Mouse (Mus musculus) olfactory bulb, adult 2 months (tissue): ENCODE results near the gene Csf2rb2. TPM values are rescaled to one million over a fixed set of nuclear protein-coding genes. Genes with fewer than 3 reads are reported as not detected.
"Not testable (repeated sequence)": the region's sequence is repeated elsewhere in the genome, so short reads cannot be mapped to it uniquely, and the experiment has no call there.

Experiments used
- H3K27ac ChIP-seq: fragments of 200-500 bp; 2 replicates; pipeline ENCODE4 v1.5.1; 2012; ENCODE audit warnings: low read depth, low read length; ENCODE audit not compliant: insufficient read depth
- H3K4me1 ChIP-seq: fragments of 200-500 bp; 2 replicates; pipeline ENCODE4 v1.6.1; 2012; ENCODE audit warnings: low read length; ENCODE audit not compliant: control insufficient read depth, insufficient read depth
- H3K4me3 ChIP-seq: fragments of 200-500 bp; 2 replicates; pipeline ENCODE4 v1.5.1; 2012; ENCODE audit warnings: mild to moderate bottlenecking, low read depth, low read length, moderate library complexity; ENCODE audit not compliant: insufficient read depth
- CTCF ChIP-seq: fragments of 200-500 bp; IDR thresholded peaks from 2 replicates; pipeline ENCODE4 v1.5.1; 2012; ENCODE audit warnings: low read depth, mild to moderate bottlenecking, low read length, moderate library complexity; ENCODE audit not compliant: insufficient read depth
- POLR2A ChIP-seq: fragments of 200-500 bp; IDR thresholded peaks from 2 replicates; pipeline ENCODE4 v1.6.1; 2012; ENCODE audit warnings: mild to moderate bottlenecking, low read depth, low read length, moderate library complexity; ENCODE audit not compliant: insufficient read depth
- WGBS: fragments of 180-500 bp; shearing (Covaris S2); methylation state at CpG from one replicate; pipeline ENCODE4 v1.1.7; 2018; 5-methylcytosine and 5-hydroxymethylcytosine counted together
- polyA plus RNA-seq: library from polyadenylated mRNA; stranded (reverse); fragments of >200 nt; gene quantifications from 2 replicates; pipeline ENCODE4 v1.2.4, GENCODE M21; 2012; ENCODE audit warnings: low replicate concordance; ENCODE audit not compliant: missing spikeins, insufficient read depth, insufficient read length

Csf2rb2 gene
- polyA plus RNA-seq, 1 experiment: not detected

DNA sequence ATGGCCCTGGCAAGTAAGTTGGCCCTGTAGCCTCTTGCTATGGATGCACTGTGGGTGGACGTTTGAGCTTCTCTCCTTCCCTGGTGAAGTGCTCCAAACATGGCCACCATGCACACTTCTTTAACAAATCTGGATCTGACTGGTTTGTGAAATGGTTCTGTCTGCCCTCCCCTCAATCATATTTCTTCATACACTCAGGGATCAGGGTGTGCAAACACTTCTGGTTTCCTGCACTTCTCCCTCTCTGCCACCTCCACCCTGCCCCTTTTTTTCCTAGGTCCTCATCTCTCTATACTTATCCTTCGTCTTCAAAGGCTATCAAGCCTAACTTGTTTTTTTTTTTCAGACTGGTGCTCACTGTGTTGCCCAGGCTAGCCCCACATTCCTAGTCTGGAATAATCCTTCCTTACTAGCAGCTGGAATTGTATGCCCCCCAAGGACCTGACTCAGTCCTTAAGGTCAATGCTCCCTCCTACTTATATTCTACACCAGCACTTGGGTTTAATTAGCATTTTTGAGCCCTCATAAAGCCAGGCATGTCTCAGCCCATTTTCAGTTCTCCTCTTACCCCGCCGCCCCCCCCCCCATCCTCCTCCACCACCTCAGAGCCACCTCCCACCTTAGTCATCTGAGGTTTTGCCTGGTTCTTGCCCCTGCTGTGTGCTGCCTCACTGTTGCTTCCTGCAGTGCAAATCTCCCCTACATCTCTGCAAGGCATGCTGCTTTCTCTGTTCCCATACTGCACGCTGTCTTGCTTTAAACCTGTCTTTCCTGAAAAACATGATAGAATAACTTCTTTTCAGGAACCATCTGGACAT is 26.2 kb upstream of the Csf2rb2 start:
- Histone ChIP-seq H3K4me1 (no peaks in the 10 kb centered on the region), H3K27ac (no peak overlapping the region), H3K4me3 (no peak overlapping the region)
- no peak for TF ChIP-seq CTCF
- TF ChIP-seq POLR2A: no peak
- 68% methylated on average over 5 of the region's 5 CpGs for WGBS

DNA sequence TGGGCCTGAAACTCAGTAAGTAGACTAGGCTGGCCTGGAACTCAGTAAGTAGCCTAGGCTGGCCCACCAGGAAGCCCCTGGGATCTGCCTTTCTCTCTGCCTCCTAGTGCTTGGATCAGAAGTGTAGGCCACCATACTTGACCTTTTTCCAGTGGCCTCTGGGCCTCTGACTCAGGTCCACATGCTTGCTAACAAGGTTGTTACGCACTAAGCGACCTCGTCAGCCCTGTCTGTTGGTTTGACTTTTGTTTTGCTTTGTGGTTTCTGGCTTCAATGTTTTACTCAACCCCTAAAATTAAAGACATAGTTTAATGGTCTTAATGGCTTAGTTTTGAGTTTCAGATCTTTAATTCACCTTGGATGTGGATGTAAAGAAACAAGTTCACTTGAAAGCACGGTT is 25.2 kb upstream of the Csf2rb2 start:
- no peak for TF ChIP-seq CTCF
- no peak for TF ChIP-seq POLR2A
- Histone ChIP-seq H3K27ac (no peak overlapping the region), H3K4me1 (no peaks in the 10 kb centered on the region), H3K4me3 (no peak overlapping the region)
- WGBS: 90% methylated on average over 4 of the region's 4 CpGs

DNA sequence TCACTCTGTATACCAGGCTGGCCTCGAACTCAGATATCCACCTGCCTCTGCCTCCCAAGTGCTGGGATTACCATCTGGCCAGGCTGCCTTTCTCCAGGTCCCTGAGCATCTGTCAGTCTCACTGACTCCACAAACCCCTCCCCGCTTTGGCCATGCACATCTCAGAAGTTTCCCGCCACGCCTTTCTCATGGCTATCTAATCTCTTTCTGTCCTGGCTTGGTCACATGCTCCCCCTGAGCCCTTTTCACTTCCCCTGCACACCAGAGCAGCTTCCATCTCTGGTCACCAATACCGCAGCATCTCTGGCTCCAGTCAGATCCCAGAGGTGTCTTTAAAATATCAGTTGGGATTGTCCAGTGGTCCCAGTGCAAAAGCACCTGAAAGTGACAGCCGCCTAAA is 24.5 kb upstream of the Csf2rb2 start:
- 95% methylated on average over 6 of the region's 6 CpGs for WGBS
- H3K4me3 ChIP-seq, H3K4me1 ChIP-seq, H3K27ac ChIP-seq: not testable (repeated sequence)

DNA sequence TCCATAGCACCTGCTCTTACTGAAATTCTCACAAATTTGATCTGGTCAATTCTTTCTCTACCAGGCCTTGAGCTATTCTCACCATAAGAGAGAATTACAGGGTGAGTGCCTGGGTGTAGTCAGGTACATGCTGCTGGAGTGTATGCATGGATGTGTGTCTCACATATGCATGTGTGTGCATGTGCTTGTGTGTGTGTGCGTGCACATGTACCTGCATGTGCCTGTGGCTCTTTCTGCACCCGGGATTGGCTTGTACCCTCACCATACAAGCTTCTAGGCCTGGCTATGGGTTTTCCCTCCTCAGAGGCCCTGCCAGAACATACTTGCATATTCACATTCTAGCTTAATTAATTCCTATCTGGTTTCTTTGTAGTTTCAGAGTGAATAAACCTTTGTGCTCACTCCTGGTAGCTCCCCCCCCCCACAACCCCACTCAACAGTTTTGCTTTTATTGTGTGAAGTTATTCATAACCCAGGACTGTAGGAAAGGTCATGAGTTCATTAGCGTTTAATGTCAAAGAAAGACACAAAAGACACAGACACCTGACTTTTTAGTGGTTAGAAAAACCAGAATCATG is 23.1 kb upstream of the Csf2rb2 start:
- no peaks in the 10 kb centered on the region for H3K4me1 ChIP-seq
- no peak for TF ChIP-seq CTCF
- H3K27ac ChIP-seq: no peak overlapping the region
- no peak overlapping the region for H3K4me3 ChIP-seq
- 59% methylated on average over 3 of the region's 3 CpGs for WGBS

DNA sequence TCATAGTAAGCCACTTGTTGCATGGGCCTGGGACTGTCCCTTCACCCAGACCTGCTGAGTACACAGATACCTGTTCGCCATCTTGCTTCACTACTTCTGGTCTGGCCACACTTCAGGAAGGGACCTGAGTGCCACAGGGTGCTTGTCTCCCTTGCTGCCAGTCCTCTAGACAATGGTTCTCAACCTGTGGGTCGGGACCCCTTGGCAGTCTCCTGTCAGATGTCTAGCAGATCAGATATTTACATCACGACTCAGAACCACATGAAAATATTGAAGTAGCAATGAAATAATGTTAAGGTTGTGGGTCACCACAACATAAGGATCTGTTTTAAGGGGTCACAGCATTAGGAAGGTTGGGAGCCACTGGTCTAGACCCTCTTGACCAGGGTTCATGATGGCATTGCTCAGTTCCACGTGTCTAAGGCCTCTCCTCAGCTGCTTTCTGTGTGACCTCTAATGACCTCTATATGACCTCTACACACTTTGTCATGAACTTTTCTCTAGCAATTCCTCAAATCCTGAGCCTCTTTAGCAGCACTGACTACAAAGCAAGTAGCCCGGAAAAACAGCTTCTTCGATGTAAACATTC is 22.3 kb upstream of the Csf2rb2 start:
- not testable (repeated sequence) for H3K27ac ChIP-seq, H3K4me3 ChIP-seq, H3K4me1 ChIP-seq
- 84% methylated on average over 6 of the region's 6 CpGs for WGBS

DNA sequence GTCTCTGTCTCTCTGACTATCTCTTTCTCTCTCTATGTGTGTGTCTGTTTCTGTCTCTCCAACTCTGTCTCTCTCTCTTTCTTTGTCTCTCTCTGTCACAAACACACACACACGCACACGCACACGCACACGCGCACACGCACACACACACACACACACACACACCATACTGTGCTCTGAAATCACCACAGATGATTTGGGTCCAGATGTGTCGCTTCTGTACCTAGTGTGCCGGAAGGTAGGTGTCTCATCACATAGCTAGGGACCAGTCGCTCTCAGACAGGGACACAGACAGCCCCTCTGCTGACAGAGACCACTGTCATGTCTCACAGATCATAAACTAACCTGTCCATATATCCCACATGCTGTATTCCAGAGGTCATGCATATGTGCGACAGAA is 21.2 kb upstream of the Csf2rb2 start:
- TF ChIP-seq CTCF (no peak), POLR2A (no peak)
- Histone ChIP-seq H3K4me1 (no peaks in the 10 kb centered on the region), H3K27ac (no peak overlapping the region), H3K4me3 (no peak overlapping the region)
- WGBS: 91% methylated on average over 10 of the region's 10 CpGs

DNA sequence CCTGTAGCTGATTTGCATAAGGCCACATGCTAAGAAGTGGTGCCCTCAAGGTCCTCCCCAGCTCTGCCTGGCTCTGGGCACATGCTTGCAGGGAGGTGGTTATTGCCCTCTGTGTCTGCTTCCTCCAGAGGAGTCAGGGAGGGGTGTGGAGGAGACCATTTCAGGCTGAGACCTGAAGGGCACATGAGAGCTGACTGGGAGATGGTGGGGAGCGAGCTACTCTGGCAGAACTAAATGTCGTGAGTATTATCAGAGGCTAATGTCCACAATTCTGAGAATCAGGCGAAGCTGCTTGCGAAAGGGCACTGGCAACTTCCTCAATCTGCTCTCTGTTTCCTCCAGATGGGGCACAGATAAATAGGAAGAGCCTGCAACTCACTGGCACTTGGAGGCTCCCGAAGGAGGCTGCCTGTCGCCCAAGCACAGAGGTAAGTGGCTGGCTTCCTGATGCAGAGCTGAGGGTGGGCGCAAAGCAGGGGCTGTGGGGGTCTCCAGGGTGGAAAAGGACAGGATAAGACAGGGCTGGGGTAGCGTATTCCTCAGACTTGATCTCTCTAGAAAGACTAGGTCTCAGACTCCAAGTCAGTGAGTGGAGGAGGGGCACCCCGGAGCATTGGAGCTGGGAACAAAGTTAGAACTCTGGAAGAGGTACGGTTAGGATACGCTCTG is 20.3 kb upstream of the Csf2rb2 start, which contains the start of gene Csf2rb:
Gene Csf2rb (plus strand): TSS at position 82 of the 669 bp plus-strand sequence.
- WGBS: 87% methylated on average over 11 of the region's 11 CpGs
- peaks cover 3% of the 10 kb centered on the region; the same call in 1 of the 2 replicates for H3K4me1 ChIP-seq
- H3K4me3 ChIP-seq: no peak within 1 kb of the TSS
- no peak for TF ChIP-seq POLR2A
- TF ChIP-seq CTCF: no peak
- H3K27ac ChIP-seq: no peak within 1 kb of the TSS

DNA sequence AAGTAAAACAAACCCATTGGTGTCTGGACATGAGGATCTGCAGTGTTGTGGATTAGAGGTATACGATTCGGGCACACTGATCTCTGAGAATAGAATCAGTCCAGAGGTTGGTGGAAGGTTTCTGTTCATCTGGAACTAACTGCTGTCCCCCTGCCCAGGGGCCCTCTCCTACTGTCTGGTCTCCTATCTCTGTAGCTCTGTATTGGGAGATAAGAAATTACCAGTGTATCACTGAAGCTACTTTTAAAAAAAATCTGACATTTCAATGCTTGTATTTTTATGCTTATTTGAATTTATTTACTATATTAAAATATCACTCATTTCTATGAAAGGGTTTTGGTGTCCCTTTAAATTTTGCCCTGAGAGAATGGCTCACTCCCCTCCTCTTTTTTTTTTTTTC is 18.8 kb upstream of the Csf2rb2 start:
- 92% methylated on average over 2 of the region's 2 CpGs for whole genome bisulfite sequencing
- no peak overlapping the region for H3K4me3 ChIP-seq
- H3K27ac ChIP-seq: no peak overlapping the region
- peaks cover 3% of the 10 kb centered on the region; the same call in 1 of the 2 replicates for H3K4me1 ChIP-seq
- TF ChIP-seq POLR2A (no peak), CTCF (no peak)

DNA sequence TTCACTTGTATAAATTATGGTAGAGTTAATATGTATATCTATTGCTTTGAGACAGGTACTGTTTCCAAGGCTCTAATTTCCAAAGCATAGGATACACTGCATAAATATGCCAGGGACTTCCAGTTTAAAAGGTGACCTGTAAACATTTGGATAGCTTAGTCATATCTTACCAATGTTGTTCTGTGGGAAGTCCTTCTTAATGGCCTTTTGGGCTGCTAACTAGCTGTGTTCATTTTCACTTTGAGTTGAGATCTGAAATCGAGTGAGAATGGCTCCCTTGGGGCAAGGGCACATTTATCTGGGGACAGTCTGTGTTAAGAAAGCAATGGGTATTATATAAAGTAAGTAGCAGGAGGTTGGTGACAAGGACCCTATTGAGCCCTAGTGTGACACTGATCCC is 17.8 kb upstream of the Csf2rb2 start:
- WGBS: 67% methylated on average over 1 of the region's 1 CpGs
- Histone ChIP-seq H3K27ac (no peak overlapping the region), H3K4me1 (peaks cover 3% of the 10 kb centered on the region; the same call in 1 of the 2 replicates), H3K4me3 (no peak overlapping the region)
- TF ChIP-seq CTCF: no peak
- TF ChIP-seq POLR2A: no peak
